Mouse (Mus musculus) cerebellum, postnatal 10 days (tissue): ENCODE measurements around the gene Crebbp.
"Not testable (repeated sequence)": the region's sequence is repeated elsewhere in the genome, so short reads cannot be mapped to it uniquely, and the experiment has no call there.

Source experiments
- DNase-seq, 2 experiments: peaks; one replicate each; pipeline ENCODE4 v3.0.0; 2021; ENCODE audit warnings: mixed read lengths in 2 of 2

Crebbp gene

DNA sequence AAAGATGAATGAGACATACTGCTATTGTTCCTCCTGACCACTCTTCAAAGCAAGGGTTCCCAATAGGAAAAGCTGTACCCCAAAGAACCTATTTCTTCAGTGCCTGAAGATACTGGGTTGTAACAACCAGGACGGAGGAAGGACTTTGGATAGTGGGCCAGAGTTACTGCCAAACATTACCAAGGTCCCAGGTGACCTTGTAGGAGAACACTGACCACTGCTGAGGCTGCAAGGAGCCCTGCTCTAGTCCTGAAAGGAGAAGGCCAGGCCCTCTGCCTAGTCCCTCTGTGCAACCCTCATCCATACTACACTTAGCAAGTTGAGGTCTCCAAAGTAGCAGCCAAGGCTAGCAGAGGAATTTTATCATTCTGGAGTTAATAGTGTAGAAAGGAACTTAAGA, 60.7 kb downstream of the Crebbp start:
- no peak for DNase-seq

DNA sequence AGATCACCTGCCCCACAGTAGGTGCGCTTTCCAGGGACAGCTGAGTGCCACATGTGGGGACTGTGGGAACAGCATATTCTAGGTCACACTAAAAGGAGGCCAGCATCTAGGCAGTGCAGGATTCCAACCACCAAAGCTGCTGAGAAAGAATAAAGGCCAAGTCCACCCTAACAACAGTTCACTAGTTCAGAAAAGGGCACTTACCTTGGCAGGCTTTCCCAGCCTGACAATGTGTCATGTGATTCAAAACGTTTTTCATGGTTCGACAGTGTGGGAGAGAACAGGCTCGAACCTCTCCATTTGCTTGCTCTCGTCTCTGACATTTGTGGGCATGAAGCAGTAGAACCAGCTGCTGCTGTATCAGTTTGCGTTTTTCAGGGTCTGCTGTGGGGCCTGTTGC, 75.3 kb downstream of the Crebbp start:
- no peak for DNase-seq

DNA sequence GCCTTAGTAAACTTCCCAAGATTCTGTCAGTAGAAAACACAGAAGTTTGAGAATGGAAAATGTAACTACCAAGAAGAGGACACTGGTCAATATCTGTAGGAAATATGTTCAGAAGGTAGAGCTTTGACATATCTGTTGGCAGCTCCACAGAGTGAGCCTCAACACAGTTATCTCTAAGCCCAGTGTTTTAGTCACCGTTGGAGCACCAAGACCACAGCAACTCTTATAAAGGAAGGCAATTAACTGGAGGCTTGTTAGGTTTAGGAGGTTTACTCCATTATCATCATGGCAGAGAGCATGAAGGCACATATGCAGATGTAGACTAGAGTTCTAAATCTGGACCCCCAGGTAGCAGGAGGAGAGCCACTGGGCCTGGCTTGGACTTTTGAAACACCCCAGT, 80.0 kb downstream of the Crebbp start:
- no peak for DNase-seq

DNA sequence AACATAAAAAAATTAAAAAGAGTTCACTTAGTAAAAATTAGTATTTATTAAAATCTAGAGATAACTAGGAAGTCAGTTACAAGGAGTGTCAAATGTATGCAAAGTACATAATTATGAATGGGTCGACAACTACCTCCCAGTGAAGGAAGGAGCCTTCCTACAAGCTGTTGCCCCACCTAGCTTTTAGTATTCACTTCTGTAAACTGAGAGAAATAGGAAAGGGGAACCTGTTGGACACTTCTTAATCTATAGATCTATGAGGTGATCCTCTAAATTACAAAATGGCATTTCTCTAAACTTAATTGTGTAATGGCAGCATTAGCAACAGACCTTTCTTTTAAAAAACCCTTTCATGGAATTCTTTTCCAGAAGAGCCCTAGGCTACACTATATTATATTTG, 84.9 kb downstream of the Crebbp start:
- DNase-seq = no peak

DNA sequence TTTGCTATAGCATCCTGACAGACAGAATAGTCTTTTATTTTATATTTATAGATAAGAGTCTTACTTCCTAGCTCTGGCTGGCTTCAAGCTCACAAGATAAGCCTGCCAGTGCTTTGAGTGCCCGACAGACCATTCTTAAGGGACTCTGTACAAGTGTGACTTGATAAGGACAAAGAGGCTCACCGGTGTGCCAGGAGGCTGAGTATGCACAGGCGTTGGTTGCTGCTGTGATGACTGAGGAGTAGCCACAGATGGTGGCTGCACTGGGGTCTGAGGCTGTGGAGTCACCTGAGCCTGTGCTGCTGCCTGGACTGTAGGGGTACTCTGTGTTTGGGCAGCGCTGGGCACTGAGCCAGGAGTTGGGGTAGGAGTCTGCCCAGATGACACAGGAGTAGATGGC, 96.7 kb downstream of the Crebbp start:
- DNase-seq = peak; percentile 21 to 41

DNA sequence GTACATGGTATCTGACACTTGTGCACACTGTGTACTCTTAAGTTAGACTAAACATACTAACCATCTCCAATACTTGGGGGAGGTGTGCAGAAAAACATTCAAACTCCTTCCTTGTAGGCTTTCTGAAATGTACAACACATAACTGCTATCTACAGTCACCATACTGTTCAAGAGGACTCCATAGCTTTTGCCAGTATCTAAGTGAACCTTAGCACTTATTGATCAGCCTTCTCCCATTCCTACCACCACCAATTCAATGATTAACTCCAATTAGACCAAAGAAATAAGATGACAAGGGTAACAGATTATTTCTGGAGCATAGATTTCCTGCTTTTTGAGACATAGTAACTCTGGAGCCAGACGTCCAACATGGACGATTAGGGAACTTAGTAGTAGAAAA, 113.4 kb downstream of the Crebbp start:
- DNase-seq = no peak

DNA sequence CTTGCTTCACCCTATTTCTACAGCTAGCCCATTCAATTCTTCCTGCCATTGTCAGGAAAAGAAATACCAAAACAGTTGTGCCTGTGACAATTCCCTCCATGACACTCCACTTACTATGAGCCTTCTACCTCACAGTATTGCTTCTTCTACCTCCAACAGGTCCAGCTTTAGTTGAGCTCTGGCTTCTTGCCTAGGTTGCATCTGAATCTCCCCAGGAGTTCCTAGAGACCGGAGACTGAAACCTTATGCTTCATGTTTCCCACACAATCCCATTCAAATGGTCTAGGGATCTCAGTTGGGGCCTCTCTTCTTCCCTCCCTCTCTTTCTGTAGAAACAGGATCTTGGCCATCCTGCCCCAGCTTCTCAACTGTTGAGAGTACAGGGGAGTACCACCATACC, 116.3 kb downstream of the Crebbp start:
- no peak for DNase-seq

DNA sequence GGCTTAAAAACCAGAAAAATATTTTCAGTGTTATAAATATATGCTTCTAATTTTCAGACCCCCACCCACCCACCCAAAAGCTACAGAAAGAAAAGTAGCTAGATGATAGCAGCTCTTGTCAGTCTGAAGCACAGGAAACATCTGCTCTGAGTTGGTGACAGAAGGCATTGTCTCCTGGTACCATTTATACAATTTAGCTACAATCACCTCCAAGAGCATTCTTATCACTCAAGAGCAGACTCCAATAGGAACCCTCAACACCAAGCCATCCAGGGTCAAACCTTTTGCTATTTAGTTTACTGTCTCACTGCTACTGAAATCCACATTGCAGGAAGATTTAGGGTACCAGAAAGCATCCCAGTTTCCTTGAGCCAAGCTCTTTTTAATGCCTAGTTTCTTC, 116.9 kb downstream of the Crebbp start:
- DNase-seq = no peak

DNA sequence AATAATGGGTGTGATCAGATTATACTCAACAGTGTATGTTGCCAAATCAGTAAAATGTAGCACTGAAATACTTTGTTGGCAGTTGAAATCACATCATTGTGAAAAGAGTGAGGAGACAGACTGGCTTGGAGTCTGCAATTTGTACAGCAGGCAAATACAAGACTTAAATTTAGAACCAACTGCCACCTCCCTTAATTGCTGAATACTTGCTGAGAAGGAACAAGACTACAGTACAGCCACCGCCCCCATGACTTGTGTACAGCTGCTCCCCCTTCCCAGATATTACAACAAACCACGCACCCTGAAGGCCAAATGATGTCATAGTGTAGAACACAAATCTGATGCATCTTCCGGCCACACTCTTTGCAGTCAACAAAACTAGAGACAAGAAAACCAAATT, 117.7 kb downstream of the Crebbp start:
- DNase-seq = no peak

DNA sequence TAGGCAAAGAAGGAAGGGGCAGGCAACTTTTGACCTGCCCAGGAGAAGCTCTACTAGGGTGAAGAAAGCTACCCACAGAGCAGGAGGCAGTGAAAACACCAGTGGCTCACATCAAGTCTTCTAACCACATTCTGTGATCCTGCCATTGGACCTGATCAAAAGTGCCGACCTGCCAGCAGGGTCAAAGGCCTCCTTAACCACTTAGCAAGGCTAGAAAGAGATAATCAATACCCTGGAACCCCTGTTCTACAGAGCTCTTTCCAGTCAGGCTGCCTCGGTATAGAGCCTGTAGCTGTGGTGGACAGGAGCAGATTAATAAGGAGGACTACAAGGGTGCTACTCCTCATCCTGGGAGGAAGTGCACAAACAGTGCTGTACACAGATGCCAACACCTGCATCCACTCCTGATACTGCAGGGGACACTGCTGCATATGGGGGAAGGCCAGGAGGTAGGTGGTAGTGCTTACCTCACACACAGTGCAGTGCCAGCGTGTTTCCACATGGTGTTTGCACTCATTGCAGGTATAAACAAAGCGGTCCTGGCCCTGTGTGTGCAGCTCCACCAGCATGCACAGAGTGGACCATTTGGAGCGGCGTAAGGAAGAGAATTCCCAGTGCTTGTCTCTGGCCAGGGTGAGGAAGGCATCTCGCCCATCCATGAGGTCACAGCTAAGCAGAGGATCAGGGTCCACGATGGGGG, 126.4 kb downstream of the Crebbp start:
- DNase-seq = no peak

DNA sequence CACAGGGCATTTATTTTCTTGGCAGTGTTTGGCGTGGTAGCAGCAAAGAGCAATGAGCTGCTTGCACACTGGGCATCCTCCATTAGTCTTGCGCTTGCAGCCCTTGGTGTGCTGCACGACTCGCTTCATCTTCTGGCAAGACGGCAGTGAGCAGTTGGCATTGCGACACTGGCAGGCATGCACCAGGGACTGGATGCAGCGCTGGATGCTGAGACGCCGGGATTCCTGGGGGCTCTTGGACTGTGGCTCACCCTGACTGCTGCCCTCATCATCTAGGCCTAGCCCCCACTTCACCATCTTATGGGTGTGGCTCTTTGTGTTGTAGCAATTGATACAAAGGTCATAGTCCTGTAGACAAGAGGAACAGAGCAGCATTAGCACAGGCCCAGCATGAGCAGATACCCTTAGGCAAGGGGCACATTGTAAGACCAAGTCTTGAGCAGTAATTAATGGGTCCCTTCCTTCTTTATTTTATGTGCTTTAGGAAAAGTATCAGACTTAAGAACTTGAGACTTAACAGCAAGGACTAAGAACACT, 127.9 kb downstream of the Crebbp start:
- no peak for DNase-seq

DNA sequence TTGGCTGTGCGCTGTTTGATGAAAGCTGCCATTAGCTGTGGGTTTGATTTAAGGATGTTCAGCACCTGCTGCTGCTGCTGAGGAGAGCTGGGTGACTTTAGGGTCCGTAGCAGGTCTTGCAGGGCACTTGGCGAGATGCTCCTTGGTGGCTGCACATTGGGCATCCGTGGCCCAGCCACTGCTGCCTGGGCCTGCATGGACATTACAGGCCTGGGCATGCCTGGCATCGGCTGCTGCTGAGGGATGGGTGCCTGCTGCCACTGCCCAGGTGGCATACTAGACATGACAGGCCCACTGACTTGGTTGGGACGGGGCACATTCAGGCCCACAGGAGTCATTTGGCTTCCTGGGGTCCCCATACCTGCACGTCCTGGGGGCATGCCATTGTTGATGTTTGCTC, 128.7 kb downstream of the Crebbp start:
- DNase-seq = no peak

DNA sequence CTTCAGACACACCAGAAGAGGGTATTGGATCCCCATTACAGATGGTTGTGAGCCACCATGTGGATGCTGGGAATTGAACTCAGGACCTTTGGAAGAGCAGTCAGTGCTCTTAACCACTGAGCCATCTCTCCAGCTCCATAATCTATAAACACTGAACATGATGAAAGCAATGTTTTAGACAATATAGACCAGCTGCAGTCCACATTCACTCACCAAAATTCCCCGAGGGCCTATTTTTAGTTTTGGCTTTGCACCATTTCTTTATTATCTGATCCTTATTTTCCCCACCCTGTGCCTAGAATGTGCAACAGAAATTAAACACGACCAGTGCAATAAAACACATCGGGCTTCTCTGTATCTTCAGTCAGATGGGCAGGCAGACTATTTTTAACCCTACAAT, 133.4 kb downstream of the Crebbp start:
- DNase-seq = not testable (repeated sequence)

DNA sequence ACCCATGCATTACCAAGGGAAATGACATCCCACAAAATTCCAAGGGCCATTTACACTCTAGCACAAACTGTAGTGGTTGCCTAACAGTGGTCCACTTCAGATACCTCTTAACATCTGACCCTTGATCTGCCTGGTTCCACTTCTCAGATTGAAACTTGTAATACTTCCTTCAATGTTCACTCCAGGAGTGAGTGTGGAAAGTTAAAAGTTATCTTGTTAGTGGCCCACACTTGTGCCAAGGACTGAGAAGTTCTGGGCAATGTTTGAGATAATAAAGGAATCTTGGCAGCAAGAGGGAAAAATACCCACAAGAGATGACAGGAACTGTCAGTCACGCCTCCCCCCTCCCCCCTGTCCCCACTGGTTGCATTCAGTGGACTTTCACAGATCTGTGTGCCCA, 134.1 kb downstream of the Crebbp start:
- DNase-seq = no peak

DNA sequence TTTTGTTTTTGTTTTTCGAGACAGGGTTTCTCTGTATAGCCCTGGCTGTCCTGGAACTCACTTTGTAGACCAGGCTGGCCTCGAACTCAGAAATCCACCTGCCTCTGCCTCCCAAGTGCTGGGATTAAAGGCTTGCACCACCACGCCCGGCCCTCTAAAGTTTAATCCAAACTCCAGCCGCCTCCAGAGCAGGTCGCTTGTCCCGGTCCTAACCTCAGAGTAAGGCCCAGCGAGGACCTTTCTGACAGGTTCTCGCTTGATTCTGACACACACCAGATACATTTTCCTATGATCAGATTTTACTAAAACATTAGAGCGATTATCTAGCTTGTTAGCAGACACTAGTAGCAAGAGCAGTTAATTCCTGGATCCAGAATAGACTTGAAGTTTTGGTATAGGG, 135.5 kb downstream of the Crebbp start:
- peak in 1 of 2 experiments; percentile 28 for DNase-seq

DNA sequence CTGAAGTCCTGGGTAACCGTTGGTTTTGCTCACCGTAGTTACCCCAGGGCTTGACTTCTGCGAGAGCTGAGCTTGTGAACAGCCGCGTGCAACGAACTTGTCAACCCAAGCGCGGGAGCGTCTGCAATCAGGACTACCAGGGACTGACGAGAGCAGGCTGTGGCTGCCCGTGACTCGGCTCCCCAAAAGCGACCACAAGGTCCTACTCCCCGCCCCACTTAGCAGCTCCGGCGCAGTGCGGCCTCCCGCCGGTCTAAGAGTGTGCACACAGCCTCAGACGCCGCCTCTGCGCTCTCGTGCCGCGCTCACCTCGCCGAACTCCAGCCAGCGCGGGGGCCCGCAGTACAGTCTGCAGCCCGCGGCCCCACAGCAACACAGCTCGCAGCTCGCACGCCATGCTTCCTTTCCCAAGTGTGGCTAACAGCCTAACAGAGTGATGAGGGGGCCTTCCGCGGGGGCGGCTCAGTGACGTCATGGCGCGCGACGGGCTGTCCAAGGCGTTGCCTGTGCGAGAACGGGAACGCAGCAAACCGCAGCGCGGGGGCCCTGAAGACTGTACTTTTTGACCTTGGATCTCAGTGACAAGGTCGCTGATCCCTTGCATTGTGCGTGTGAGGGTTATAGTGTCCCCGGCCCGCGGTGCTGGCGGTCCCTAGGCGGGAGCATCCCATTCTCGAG, 136.3 kb downstream of the Crebbp start, which contains the start of gene Trap1:
Gene Trap1, minus strand, starts transcription at position 444 of the 678 bp plus-strand sequence.
- DNase-seq = peak; percentile 96 to 97

DNA sequence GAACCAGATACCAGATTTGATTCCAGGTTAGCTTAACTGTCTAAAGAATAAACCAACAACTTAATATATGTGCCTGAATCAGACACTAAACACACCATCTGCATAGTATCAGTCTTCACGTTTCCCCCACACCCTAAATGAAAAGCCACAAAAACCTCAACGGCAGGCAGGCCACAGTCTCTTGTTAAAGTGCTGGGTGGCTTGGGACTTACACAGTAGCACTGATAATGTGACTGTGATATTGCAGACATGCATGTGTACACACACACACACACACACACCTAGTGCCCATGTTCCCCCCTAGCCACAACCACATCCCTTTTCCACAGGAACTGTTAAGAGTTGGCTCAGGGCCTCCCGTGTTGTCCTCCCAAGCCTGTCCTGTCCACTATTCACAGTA, 139.0 kb downstream of the Crebbp start:
- DNase-seq = no peak

DNA sequence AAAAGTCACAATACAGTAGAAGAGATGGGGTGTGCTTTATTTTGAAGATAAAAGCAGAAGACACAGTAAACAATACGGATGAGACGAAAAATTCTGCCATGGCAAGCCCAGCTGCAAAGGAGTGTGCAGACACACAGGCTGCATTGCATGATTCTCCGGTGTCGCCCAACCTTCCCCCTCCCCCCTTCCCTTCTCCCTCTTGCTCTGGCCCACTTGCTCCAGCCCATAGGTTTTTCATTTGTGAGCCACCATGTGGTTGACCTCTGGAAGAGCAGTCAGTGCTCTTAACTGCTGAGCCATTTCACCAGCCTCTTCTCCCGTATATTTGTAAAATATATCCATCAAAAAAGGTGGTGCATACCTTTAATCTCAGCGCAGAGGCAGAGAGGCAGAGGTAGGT, 139.5 kb downstream of the Crebbp start:
- no peak for DNase-seq

DNA sequence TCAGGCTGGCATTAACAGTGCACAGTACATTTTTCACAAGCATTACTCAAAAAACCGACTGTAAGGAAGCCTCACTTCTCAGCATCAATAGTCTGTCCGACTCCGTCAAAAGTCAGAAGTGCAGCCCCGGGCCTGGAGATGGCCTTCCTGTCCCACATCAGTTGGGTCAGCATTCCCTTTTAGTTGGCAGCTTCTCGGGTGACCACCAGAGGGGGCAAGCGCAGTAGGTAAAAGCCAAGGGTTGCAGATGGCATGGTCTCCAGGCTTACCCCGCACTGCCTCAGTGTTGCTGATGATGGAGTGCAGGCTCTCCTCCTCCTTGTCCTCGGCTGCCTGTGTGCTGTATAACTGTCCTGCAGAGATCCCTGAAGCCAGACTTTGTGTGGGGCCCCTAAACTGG, 145.2 kb downstream of the Crebbp start:
- peak; percentile 72 to 75 for DNase-seq

DNA sequence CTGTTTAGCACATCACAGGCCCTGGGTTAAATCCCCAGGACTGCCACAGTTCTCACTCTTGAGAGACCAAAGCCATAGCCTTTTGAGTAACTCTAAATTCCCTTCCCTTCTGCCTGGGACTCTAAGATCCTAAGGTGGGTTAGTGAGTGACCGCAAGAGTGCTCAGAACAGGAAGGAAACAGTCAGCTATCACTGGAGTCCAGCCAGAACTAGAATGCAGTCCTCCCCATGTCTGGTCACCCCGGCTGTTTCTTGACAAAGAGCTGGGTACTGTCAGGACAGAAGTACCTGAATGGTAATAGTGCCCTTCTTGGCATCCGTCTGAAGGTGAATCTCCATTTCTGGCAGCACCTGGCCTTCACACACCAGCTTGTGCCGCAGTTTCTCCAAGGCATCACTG, 148.9 kb downstream of the Crebbp start:
- no peak for DNase-seq

DNA sequence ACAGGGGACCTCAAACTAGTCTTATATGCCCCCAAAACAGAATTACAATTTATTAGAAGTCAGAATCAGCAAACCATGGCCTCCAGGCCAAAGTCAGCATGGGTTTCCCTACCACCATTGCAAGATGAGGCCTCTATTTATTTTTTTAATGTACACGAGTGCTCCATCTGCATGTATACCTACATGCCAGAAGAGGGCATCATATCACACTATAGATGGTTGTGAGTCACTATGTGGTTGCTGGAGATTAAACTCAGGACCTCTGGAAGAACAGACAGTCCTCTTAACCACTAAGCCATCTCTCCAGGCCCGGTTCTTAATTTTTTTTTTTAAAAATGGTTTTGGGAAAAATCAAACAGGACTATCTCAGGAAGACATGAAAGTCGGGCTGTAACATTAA, 160.0 kb downstream of the Crebbp start:
- DNase-seq = no peak

DNA sequence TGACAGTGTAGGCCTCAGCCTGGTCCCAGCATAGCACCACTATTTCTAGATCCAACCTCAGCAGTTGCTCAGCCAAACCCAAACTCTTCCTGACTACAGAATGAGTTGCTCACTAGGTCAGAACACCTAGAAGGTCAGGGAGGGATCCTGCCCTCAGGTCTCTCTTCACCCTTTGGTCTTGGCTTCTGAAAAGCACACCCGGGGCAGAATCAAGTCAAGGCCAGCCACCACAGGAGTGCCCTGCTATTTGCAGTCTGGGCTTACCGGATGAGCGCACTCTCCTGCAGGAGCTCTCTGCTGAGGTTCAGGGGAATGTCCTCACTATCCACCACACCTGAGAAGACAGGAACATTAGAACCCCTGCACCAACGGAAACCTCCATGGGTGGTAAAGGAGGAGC, 161.2 kb downstream of the Crebbp start:
- DNase-seq = no peak

DNA sequence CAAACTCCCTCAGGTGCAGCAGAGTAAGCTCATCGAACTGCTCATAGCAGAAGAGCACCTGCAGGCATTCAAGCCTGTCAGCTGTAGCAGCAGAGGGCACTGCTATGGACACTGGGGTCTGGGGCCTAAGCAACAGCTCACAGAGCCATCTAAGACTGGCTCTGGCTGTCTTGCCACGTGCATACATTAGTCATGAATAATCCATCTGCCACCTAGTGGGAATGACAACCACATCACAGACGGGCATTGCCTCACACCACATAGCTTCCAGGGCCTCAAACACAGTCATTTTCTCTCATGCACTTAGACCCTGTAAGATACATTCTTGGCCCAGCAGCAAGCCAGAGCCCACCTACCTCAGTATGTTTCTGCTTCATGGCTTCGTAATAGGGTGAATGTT, 168.3 kb downstream of the Crebbp start:
- DNase-seq = no peak

DNA sequence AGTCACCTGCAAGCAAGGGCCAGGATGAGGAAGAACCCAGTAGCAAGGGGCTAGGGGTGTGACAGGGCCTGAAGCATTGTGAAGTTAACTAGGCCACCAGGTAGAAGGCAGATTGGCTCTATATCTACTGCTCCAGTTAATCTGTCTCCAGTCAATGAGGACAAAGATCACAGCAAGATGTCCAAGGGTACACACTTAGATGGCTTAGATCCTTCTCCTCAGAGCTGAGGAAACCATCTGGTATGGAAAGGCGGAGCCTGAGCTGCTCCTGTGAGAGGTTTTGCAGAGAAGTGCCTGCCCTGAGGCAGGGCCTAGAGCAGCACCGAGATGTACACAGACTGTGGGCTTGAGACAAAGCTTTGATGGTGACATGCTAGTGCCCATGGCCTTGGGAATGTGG, 169.7 kb downstream of the Crebbp start:
- DNase-seq = no peak

DNA sequence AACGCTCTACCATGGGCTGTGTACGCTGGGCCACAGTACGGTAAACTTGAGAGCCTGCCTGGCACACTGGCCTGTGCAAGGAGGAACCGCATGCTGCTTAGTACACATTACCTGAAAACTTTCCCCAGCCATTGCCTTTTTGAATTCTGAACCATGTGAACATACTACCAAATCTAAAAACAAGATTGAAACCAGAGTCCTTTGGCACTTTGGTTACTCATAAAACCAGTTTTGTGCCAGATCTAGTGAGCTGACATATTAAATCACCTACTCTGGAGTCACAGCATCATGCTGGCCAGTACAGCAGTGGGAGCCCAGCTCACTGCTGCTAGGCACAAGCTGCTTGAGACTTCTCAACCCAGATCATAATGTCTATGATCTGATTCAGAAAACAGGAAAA, 172.2 kb downstream of the Crebbp start:
- no peak for DNase-seq
